Mouse (Mus musculus) mouse embryonic stem cell (cell line): ENCODE results near the gene Cdk11b.

Experiments
- in situ Hi-C, 2 experiments: fragments of 300-500 bp; cut with MboI; formaldehyde crosslinking; loops; 1 replicate in 1 of 2; 3 replicates in 1 of 2; pipeline ENCODE4 v1.14.3; 2019 to 2020; ENCODE audit warnings: low sequenced_read_pairs in 2 of 2, low pct_unique_long_range_greater_than_20kb in 1 of 2, mixed read lengths in 1 of 2; ENCODE audit not compliant: unreplicated experiment in 1 of 2

Gene Cdk11b

DNA sequence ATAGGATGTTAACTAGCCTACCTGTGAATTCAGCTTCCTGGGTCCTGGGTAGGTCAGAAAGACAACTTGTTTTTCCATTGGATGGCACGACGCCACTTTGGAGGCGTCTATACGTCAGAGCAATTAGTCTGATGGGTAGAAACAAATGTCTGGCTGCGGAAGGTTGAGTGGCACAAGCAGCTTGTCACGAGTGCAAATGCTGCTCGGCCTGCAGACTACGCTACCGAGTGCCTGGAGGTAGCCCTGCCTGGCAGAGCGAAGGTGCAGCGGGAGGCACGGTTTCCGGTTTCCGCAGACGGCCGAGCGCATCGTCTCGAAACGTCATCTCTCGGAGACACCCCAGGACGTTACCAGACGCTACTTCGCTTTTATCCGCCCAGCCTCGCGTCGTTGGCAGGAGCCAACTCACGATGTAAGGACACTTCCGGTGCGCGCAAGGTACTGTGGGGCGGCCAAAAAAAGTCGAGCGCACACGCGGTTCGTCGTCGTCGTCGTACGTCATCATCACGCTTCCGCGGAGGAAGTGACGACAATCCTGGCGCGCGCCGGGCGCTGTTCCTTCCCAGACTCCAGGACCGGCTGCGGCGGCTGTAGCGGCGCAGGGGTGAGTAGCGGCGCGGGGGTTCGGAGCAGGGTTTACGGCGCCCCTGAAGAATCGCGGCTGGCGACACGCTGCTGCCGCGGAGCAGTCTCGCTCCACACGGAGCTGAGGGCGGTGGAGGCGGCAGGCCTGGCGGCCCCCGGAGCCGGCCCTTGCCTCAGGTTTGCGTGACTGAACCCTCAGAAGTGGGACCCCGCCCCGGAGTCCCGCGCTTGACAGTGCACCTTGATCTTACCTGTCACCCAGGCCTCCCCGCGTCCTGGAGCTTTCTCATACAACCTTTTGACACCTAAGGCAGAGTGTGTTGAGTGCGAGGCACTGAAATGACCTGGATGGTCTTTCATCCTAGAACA is at the start of gene Cdk11b:
TSS of gene Cdk11b (plus strand) at position 517 of the 954 bp plus-strand sequence.
- in situ Hi-C loops, result no loop called here

DNA sequence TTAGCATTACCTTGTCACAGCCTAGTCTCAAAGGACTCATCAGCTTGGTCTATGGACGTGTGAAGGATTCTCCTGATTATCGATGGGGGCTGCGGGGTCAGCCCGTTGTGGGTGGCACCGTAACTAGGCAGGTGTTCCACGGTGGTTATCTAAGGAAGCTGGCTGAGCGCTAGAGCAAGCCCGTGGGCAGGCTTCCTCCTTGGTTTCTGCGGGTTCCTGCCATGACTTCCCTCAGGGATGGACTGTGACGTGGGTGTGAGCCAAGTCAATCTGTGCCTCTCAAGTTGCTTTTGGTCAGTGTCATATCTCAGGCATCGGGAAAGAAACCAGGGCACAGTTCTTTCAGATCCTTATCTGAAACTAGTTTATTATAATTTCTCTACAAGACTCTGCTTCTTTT is 49.7 kb upstream of the Cdk11b start:
- in situ Hi-C loops, result loop anchor here in 1 of 2 experiments (25.0 kb wide), 1 partner anchor 213 kb away; the partner anchor contains the start of gene Prkcz

- in situ Hi-C loops, result loop anchor here in 1 of 2 experiments (25.0 kb wide), 1 partner anchor 213 kb away; the partner anchor contains the start of gene Prkcz
Observed at GRCm38 (mm10) chr4:155575521-155575920, 49.1 kb upstream of the Cdk11b start.

- in situ Hi-C loops, result loop anchor here in 1 of 2 experiments (25.0 kb wide), 1 partner anchor 215 kb away; the partner anchor contains the start of gene Prkcz
Observed at GRCm38 (mm10) chr4:155577132-155577531, 47.5 kb upstream of the Cdk11b start.

DNA sequence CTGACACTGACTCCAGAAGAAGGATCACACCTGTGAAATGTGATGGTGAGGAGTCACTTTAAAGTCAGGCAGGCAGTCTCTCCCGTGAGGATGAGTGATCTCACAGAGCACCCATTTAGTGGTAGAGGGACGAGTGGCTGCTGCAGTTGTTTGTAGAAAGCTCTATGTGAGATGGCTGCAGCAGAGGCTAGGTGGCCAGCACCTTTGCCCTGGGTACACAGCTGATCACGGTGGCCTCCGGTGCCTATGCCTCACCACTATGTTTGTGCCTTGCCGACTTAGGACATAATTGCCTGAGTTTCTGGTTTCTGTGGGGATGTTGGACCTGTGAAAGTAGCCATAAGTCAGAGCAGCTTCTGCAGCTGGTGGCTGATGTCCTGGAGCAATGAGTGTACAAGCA is 46.9 kb upstream of the Cdk11b start:
- in situ Hi-C loops, result loop anchor here in 1 of 2 experiments (25.0 kb wide), 1 partner anchor 215 kb away; the partner anchor contains the start of gene Prkcz

- in situ Hi-C loops, result loop anchor here in 1 of 2 experiments (25.0 kb wide), 1 partner anchor 216 kb away; the partner anchor contains the start of gene Prkcz
Observed at GRCm38 (mm10) chr4:155578336-155579125, 46.1 kb upstream of the Cdk11b start.

DNA sequence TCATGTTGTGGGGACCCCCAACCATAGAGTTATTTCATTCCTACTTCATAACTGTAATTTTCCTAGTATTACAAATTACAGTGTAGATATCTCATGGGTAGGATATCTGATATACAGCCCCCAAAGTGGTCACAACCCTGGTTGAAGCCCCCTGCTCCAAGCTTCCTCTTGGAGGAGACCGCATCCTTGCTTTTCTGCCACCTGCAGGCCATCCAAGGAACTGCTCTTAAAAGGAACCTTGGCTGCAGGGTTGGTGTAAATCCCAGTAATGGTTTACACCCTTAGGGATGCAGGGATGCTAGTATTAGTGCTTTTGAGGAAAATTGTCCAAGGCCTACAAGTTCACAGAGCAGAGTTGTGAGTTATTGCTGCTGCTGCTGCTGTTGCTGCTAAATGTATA is 44.2 kb upstream of the Cdk11b start:
- in situ Hi-C loops, result loop anchor here in 1 of 2 experiments (25.0 kb wide), 1 partner anchor 218 kb away; the partner anchor contains the start of gene Prkcz

- in situ Hi-C loops, result loop anchor here in 1 of 2 experiments (25.0 kb wide), 1 partner anchor 220 kb away; the partner anchor contains the start of gene Prkcz
Observed at GRCm38 (mm10) chr4:155582279-155582905, 42.3 kb upstream of the Cdk11b start.

DNA sequence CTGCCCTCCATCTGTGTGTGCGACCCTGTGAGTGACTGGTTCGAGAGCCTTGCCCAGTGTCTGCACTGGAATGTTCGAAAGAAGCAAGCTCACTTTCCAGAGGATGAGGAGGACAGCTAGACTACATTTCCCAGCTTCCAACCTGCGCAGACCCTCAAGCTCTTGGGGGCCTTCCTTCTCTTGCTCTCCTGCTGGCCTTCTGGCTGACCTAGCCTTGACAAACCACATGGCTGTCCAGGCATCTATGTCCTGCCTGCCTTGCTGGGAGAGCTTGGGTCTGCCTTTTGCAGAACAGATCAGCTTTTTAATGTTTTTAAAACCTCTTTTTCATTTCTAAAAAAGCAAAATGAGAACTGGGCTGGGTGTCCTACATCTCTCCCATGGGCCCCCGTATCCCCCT is 35.3 kb upstream of the Cdk11b start:
- in situ Hi-C loops, result loop anchor here in 1 of 2 experiments (25.0 kb wide), 1 partner anchor 227 kb away; the partner anchor contains the start of gene Prkcz

- in situ Hi-C loops, result loop anchor here in 1 of 2 experiments (25.0 kb wide), 1 partner anchor 229 kb away; the partner anchor contains the start of gene Prkcz
Observed at GRCm38 (mm10) chr4:155591012-155591719, 33.5 kb upstream of the Cdk11b start.

DNA sequence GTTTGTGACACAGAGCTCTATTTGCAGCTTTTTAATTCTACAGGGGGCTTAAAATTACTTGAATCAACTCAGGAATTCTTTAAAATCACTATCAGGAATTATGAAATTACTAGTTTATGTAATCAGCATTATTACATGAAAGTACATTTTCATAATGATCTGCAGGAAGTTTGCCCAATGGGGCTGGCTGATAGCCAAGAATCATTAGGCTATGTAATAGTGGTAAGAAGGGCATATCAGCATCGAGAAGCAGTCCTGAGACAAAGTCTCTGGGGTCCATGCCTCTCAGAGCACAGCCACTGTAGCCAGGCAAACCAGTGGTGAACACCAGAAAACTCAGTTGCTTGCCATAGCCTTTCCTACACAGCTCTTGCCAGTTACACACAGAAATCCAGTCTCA is 30.9 kb upstream of the Cdk11b start:
- in situ Hi-C loops, result loop anchor here in 1 of 2 experiments (25.0 kb wide), 1 partner anchor 231 kb away; the partner anchor contains the start of gene Prkcz

DNA sequence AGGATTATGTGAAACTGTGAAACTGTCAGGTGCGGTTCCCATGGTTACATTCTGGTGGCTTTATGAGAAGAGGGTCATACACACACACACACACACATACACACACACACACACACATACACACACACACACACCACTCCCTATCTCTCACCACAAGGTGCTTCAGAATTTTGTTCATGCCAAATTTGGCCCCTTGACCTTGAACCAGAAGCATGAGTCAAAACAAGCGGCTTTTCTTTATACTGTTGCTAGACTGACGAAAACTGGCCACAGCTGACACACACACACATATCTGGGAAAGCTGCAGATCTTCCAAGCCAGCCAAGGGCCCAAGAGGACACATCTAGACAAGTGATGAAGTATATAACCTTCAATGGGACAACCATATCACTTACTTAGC is 28.9 kb upstream of the Cdk11b start:
- in situ Hi-C loops, result loop anchor here in 1 of 2 experiments (25.0 kb wide), 1 partner anchor 233 kb away; the partner anchor contains the start of gene Prkcz

- in situ Hi-C loops, result loop anchor here in 1 of 2 experiments (25.0 kb wide), 1 partner anchor 234 kb away; the partner anchor contains the start of gene Prkcz
Observed at GRCm38 (mm10) chr4:155596606-155597005, 28.0 kb upstream of the Cdk11b start.

GRCm38 (mm10) chr4:155598536-155598935 is 26.1 kb upstream of the Cdk11b start:
- in situ Hi-C loops, result loop anchor here in 1 of 2 experiments (25.0 kb wide), 1 partner anchor 236 kb away; the partner anchor contains the start of gene Prkcz

DNA sequence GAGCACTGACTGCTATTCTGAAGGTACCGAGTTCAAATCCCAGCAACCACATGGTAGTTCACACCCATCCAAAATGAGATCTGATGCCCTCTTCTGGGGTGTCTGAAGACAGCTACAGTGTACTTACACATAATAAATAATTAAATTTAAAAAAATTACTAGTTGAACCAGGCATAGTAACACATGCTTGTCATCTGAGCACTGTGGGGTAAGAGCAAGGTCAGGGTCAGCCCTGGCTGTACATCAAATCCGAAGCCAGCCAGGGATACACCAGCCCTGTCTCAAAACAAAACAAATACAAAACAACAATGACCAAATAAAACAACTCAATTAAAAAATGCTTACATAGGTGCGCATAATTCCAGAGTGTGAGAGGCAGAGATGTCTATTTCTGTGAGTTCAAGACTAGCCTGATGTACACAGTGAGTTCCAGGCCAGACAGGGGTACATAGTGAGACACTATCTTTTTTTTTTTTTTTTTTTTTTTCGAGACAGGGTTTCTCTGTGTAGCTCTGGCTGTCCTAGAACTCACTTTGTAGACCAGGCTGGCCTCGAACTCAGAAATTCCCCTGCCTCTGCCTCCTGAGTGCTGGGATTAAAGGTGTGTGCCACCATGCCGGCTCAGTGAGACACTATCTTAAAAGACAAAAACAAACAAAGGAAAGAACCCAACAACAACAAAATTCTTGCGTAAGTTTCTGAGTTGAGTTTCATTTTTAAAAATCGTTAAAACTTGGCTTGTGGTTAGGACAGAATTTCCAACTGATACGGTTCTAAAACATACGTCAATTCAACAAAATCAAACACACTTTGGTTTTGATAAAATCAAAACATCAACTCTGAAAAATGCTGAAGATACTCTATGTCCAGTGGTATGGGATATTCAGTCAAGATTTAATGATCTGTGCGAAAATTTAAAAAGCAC is 24.5 kb upstream of the Cdk11b start:
- in situ Hi-C loops, result loop anchor here in 1 of 2 experiments (25.0 kb wide), 1 partner anchor 238 kb away; the partner anchor contains the start of gene Prkcz
